Mouse (Mus musculus): Measurements from ENCODE around the gene Ttf1. TPM values are rescaled to one million over a fixed set of nuclear protein-coding genes. Genes with fewer than 3 reads are reported as not detected.
"Not testable (repeated sequence)": the region's sequence is repeated elsewhere in the genome, so short reads cannot be mapped to it uniquely, and the experiment has no call there.

The Ttf1 gene
- polyA plus RNA-seq, 1 experiment from 2014 or later = 10.4 TPM

GRCm38 (mm10) chr2:29102416-29103377, 42.6 kb downstream of the Ttf1 start:
- not testable (repeated sequence) for H3K9me3 ChIP-seq; H3K4me1 ChIP-seq; H3K4me3 ChIP-seq; H3K27ac ChIP-seq (replicated peaks); H3K27me3 ChIP-seq (replicated peaks; ENCODE audit: low read depth, poor library complexity, severe bottlenecking); DNase-seq (ENCODE audit: low spot score); H3K36me3 ChIP-seq (replicated peaks)
- WGBS = 81% methylated on average over 10 of the region's 10 CpGs

- Histone ChIP-seq H3K27me3 (replicated peaks; ENCODE audit: low read depth, poor library complexity, severe bottlenecking) (no peaks in the 10 kb centered on the region), H3K36me3 (replicated peaks) (no peaks in the 10 kb centered on the region), H3K9me3 (no peaks in the 10 kb centered on the region), H3K4me3 (no peak overlapping the region), H3K4me1 (peaks cover 1% of the 10 kb centered on the region), H3K27ac (replicated peaks) (no peak overlapping the region)
- DNase-seq (ENCODE audit: low spot score) = no peak
Measured at GRCm38 (mm10) chr2:29120969-29121368, 60.9 kb downstream of the Ttf1 start.

- WGBS = 80% methylated on average over 3 of the region's 3 CpGs
- DNase-seq (ENCODE audit: low spot score) = no peak
- H3K27ac ChIP-seq (replicated peaks) = no peak overlapping the region
Measured at GRCm38 (mm10) chr2:29122446-29122845, 62.4 kb downstream of the Ttf1 start.

GRCm38 (mm10) chr2:29123907-29124569, 64.0 kb downstream of the Ttf1 start, which contains the start of gene Setx:
Gene Setx, plus strand, starts transcription at chr2:29124181.
- Histone ChIP-seq H3K27ac (replicated peaks) (peak within 1 kb of the TSS; percentile 92), H3K36me3 (replicated peaks) (peaks cover 27% of the 10 kb centered on the region), H3K4me3 (peak within 1 kb of the TSS; percentile 77), H3K4me1 (peaks cover 11% of the 10 kb centered on the region), H3K27me3 (replicated peaks; ENCODE audit: low read depth, poor library complexity, severe bottlenecking) (no peaks in the 10 kb centered on the region), H3K9me3 (no peaks in the 10 kb centered on the region)
- 70% methylated on average over 14 of the region's 14 CpGs for WGBS
- DNase-seq (ENCODE audit: low spot score) = no peak

More at GRCm38 (mm10) chr2:29122446-29122845, 62.4 kb downstream of the Ttf1 start:
- H3K36me3 ChIP-seq (replicated peaks) = peaks cover 11% of the 10 kb centered on the region
- peaks cover 11% of the 10 kb centered on the region for H3K4me1 ChIP-seq
- H3K4me3 ChIP-seq = no peak overlapping the region
- H3K27me3 ChIP-seq (replicated peaks; ENCODE audit: low read depth, poor library complexity, severe bottlenecking) = no peaks in the 10 kb centered on the region
- no peaks in the 10 kb centered on the region for H3K9me3 ChIP-seq

- DNase-seq (ENCODE audit: low spot score) = no peak
- Histone ChIP-seq H3K36me3 (replicated peaks) (peaks cover 32% of the 10 kb centered on the region), H3K4me1 (peaks cover 11% of the 10 kb centered on the region), H3K4me3 (peak overlapping the region; percentile 77), H3K27me3 (replicated peaks; ENCODE audit: low read depth, poor library complexity, severe bottlenecking) (no peaks in the 10 kb centered on the region), H3K9me3 (no peaks in the 10 kb centered on the region), H3K27ac (replicated peaks) (peak overlapping the region; percentile 92)
- under 1% methylated on average over 24 of the region's 24 CpGs for WGBS
Measured at GRCm38 (mm10) chr2:29124571-29124935, 64.5 kb downstream of the Ttf1 start.

- no peaks in the 10 kb centered on the region for H3K9me3 ChIP-seq
- DNase-seq (ENCODE audit: low spot score) = peak; percentile 100
- H3K4me3 ChIP-seq = peak overlapping the region; percentile 77
- H3K27ac ChIP-seq (replicated peaks) = peak overlapping the region; percentile 92
- H3K4me1 ChIP-seq = peaks cover 11% of the 10 kb centered on the region
- no peaks in the 10 kb centered on the region for H3K27me3 ChIP-seq (replicated peaks; ENCODE audit: low read depth, poor library complexity, severe bottlenecking)
- WGBS = under 1% methylated on average over 81 of the region's 81 CpGs
- peaks cover 38% of the 10 kb centered on the region for H3K36me3 ChIP-seq (replicated peaks)
Measured at GRCm38 (mm10) chr2:29124936-29125701, 65.1 kb downstream of the Ttf1 start.

- Histone ChIP-seq H3K4me3 (no peak overlapping the region), H3K4me1 (peaks cover 11% of the 10 kb centered on the region), H3K36me3 (replicated peaks) (peaks cover 82% of the 10 kb centered on the region), H3K27me3 (replicated peaks; ENCODE audit: low read depth, poor library complexity, severe bottlenecking) (no peaks in the 10 kb centered on the region), H3K9me3 (no peaks in the 10 kb centered on the region), H3K27ac (replicated peaks) (no peak overlapping the region)
- 93% methylated on average over 7 of the region's 7 CpGs for WGBS
- no peak for DNase-seq (ENCODE audit: low spot score)
Measured at GRCm38 (mm10) chr2:29130118-29130899, 70.2 kb downstream of the Ttf1 start.

- DNase-seq (ENCODE audit: low spot score) = no peak
- peaks cover 89% of the 10 kb centered on the region for H3K36me3 ChIP-seq (replicated peaks)
- H3K4me3 ChIP-seq = no peak overlapping the region
- no peaks in the 10 kb centered on the region for H3K27me3 ChIP-seq (replicated peaks; ENCODE audit: low read depth, poor library complexity, severe bottlenecking)
- H3K4me1 ChIP-seq = no peaks in the 10 kb centered on the region
- no peak overlapping the region for H3K27ac ChIP-seq (replicated peaks)
- no peaks in the 10 kb centered on the region for H3K9me3 ChIP-seq
Measured at GRCm38 (mm10) chr2:29135161-29135560, 75.1 kb downstream of the Ttf1 start.

Other genes starting within 250 kb of the Ttf1 start
- 23.8 and 24.1 TPM in 2 replicates for gene Gtf3c4, start 219.9 kb upstream of the Ttf1 start, polyA plus RNA-seq (2016; fragmentation: Nextera tagmentation; extraction: Ambion mirVana)
- gene Ddx31, start 219.9 kb upstream of the Ttf1 start, polyA plus RNA-seq (2016; fragmentation: Nextera tagmentation; extraction: Ambion mirVana) = 21.8 and 23.6 TPM in 2 replicates
- 1.2 and 1.4 TPM in 2 replicates for gene Barhl1, start 143.6 kb upstream of the Ttf1 start, polyA plus RNA-seq (2016; fragmentation: Nextera tagmentation; extraction: Ambion mirVana)
- 0.75 and 1.2 TPM in 2 replicates for gene Cfap77, start 5.2 kb upstream of the Ttf1 start, polyA plus RNA-seq (2016; fragmentation: Nextera tagmentation; extraction: Ambion mirVana)
- 12.3 and 14.0 TPM in 2 replicates for gene Setx, start 63.9 kb downstream of the Ttf1 start, polyA plus RNA-seq (2016; fragmentation: Nextera tagmentation; extraction: Ambion mirVana)
- gene Ntng2, start 192.7 kb downstream of the Ttf1 start, polyA plus RNA-seq (2016; fragmentation: Nextera tagmentation; extraction: Ambion mirVana) = 0.69 and 1.4 TPM in 2 replicates

All from embryonic facial prominence, embryonic 10.5 days (tissue).